In genomic region chr5:149338697-149339078, GRCm38 (mm10) we compare ENCODE assay signal across 14 mouse cellular contexts.
DNase-seq lines count a peak whose midpoint lies in the region; ATAC-seq and TF ChIP-seq lines count a peak whose summit lies in the region.
"Had no signal": no experiment of that assay in that cellular context is flagged by ENCODE, and none has a peak within 500 bp of the region (broad histone marks: within the 10 kb centered on the region; RNA-seq: fewer than 3 reads in every experiment).

No protein-coding gene starts in this region.

- H3K36me3 ChIP-seq in heart, embryonic 11.5 days (ENCODE audit: control insufficient read depth, insufficient read depth, low read length) = no peaks in the 10 kb centered on the region
- no peaks in the 10 kb centered on the region for H3K36me3 ChIP-seq in limb, embryonic 13.5 days

- intact Hi-C loops in heart, postnatal 25 days (cut with DNase I) = no loop called here
- intact Hi-C loops in left cerebral cortex, adult 2 months (cut with DNase I) = loop anchor here (2.0 to 5.0 kb wide), 4 partner anchors 74 to 526 kb away; no protein-coding TSS in a partner anchor

- ATAC-seq in heart, embryonic 11.5 days (replicated peaks; ENCODE audit: insufficient number of reproducible peaks, low FRiP score, low TSS enrichment) = no peak
- no peak for ATAC-seq in limb, embryonic 13.5 days (ENCODE audit: low FRiP score, low read depth)
- ATAC-seq: intestine, postnatal 0 days; lung, postnatal 0 days had no signal

- 0 out of 2 replicates have a peak, but pooled peaks cover 3% of the 10 kb centered on the region for H3K27me3 ChIP-seq in heart, embryonic 11.5 days (ENCODE audit: control insufficient read depth, insufficient read depth, low read length)
- no peaks in the 10 kb centered on the region for H3K27me3 ChIP-seq in limb, embryonic 13.5 days

- no peak for TF ChIP-seq CTCF in left cerebral cortex, adult 2 months (IDR thresholded peaks at IDR 0.05)

- H3K4me3 ChIP-seq in heart, embryonic 11.5 days (ENCODE audit: low read depth, low read length) = no peak overlapping the region
- H3K4me3 ChIP-seq in left cerebral cortex, adult 2 months = peak overlapping the region; percentile 30
- no peak overlapping the region for H3K4me3 ChIP-seq in limb, embryonic 13.5 days
- H3K4me3 ChIP-seq: erythroblast, embryonic 14.5 days had no signal

- H3K27ac ChIP-seq in heart, embryonic 11.5 days (ENCODE audit: low read depth, low read length) = peak overlapping the region; percentile 47
- H3K27ac ChIP-seq in left cerebral cortex, adult 2 months = peak overlapping the region; percentile 91
- H3K27ac ChIP-seq in limb, embryonic 13.5 days = peak overlapping the region; percentile 61; the same call in 1 of the 2 replicates
- H3K27ac ChIP-seq: liver, embryonic 14.5 days had no signal

- WGBS in heart, embryonic 11.5 days (ENCODE audit: insufficient replicate concordance) = 48% methylated on average over 5 of the region's 5 CpGs
- WGBS in limb, embryonic 13.5 days = 39% methylated on average over 5 of the region's 5 CpGs

- H3K4me1 ChIP-seq in heart, embryonic 11.5 days (ENCODE audit: control insufficient read depth, insufficient read depth, low read length) = peaks cover 10% of the 10 kb centered on the region
- H3K4me1 ChIP-seq in limb, embryonic 13.5 days = peaks cover 50% of the 10 kb centered on the region

- H3K9me3 ChIP-seq in heart, embryonic 11.5 days (replicated peaks; ENCODE audit: control insufficient read depth, low read length) = no peaks in the 10 kb centered on the region
- no peaks in the 10 kb centered on the region for H3K9me3 ChIP-seq in limb, embryonic 13.5 days

- H3K9ac ChIP-seq in heart, embryonic 11.5 days (ENCODE audit: low read depth, low read length) = 0 out of 2 replicates have a peak overlapping the region, but pooled peaks have one; percentile 10
- peak overlapping the region; percentile 43 for H3K9ac ChIP-seq in limb, embryonic 13.5 days
- H3K9ac ChIP-seq: liver, embryonic 14.5 days had no signal

- H3K4me2 ChIP-seq in heart, embryonic 11.5 days = no peak overlapping the region
- no peak overlapping the region; the same call in 1 of the 2 replicates for H3K4me2 ChIP-seq in limb, embryonic 13.5 days (replicated peaks)

- peak; percentile 42 to 47 for DNase-seq in cerebellum, postnatal 10 days
- DNase-seq in cerebellum, postnatal 4 days (ENCODE audit: low spot score in 2 of 2) = no peak
- no peak for DNase-seq in heart, postnatal 25 days (ENCODE audit: low spot score)
- DNase-seq in left cerebral cortex, adult 2 months (ENCODE audit: extremely low spot score in 1 of 2, low spot score in 2 of 2) = no peak
- no peak for DNase-seq in left cerebral cortex, adult 18-20 months (ENCODE audit: low spot score in 2 of 2)
- no peak for DNase-seq in gastrocnemius, adult 18-20 months (ENCODE audit: low spot score)
- DNase-seq: adrenal gland, postnatal 36 days; kidney, postnatal 10 days had no signal

Comparison
In these comparisons a context has a peak if more than half of its experiments do, and no peak if none do; other contexts are left out.
1. DNase-seq: peak in cerebellum, postnatal 10 days (2 of 2); none in cerebellum, postnatal 4 days (0 of 2), heart, postnatal 25 days (single experiment), left cerebral cortex, adult 2 months (0 of 2), left cerebral cortex, adult 18-20 months (0 of 2) and gastrocnemius, adult 18-20 months (single experiment).
2. Peak in every context shown above with its lines, with median percentiles within 50 percentile points of each other: H3K27ac ChIP-seq.